Mouse (Mus musculus) lung, embryonic 14.5 days (tissue): Measurements from ENCODE around the gene Rela. TPM values are rescaled to one million over a fixed set of nuclear protein-coding genes. Genes with fewer than 3 reads are reported as not detected.

Experiments
- ATAC-seq: fragments of 200-750 bp; cut with Nextera tagmentation; 2 replicates; pipeline ENCODE4 v1.8.0; 2017; ENCODE audit warnings: mild to moderate bottlenecking, moderate TSS enrichment, moderate library complexity; ENCODE audit not compliant: insufficient read depth
- DNase-seq: peaks from one replicate; pipeline ENCODE4 v3.0.0-alpha.2; 2015
- H3K27ac ChIP-seq: fragments of 300-500 bp; sonication (generic); 2 replicates; pipeline ENCODE4 v1.5.1; 2014; ENCODE audit warnings: low read depth, mild to moderate bottlenecking, moderate library complexity
- H3K27me3 ChIP-seq: fragments of 300-500 bp; sonication (generic); 2 replicates; pipeline ENCODE4 v1.6.1; 2014; ENCODE audit warnings: low read length, control low read depth; ENCODE audit not compliant: insufficient read depth
- H3K36me3 ChIP-seq: fragments of 300-500 bp; sonication (generic); 2 replicates; pipeline ENCODE4 v1.6.1; 2014; ENCODE audit warnings: control low read depth; ENCODE audit not compliant: insufficient read depth
- H3K4me1 ChIP-seq: fragments of 300-500 bp; sonication (generic); 2 replicates; pipeline ENCODE4 v1.6.1; 2014; ENCODE audit warnings: antibody characterized with exemption, control low read depth; ENCODE audit not compliant: insufficient read depth
- H3K4me2 ChIP-seq: fragments of 300-500 bp; sonication (generic); 2 replicates; pipeline ENCODE4 v1.6.1; 2014; ENCODE audit warnings: mild to moderate bottlenecking
- H3K4me3 ChIP-seq: fragments of 300-500 bp; sonication (generic); 2 replicates; pipeline ENCODE4 v1.5.1; 2014; ENCODE audit warnings: low read depth, low read length
- H3K9ac ChIP-seq: fragments of 300-500 bp; sonication (generic); 2 replicates; pipeline ENCODE4 v1.6.1; 2014
- H3K9me3 ChIP-seq: fragments of 300-500 bp; sonication (generic); 2 replicates; pipeline ENCODE4 v1.6.1; 2016; ENCODE audit warnings: low read depth, low read length, control low read depth
- CTCF ChIP-seq: IDR thresholded peaks from 2 replicates; pipeline ENCODE4 v1.5.1; 2016; ENCODE audit warnings: antibody characterized with exemption, low read depth
- WGBS: fragments of 180-500 bp; shearing (Covaris S2); extraction: QIAGEN DNeasy Blood & Tissue Kit; methylation state at CpG from one replicate; pipeline ENCODE4 v1.1.7; 2014; 5-methylcytosine and 5-hydroxymethylcytosine counted together
- microRNA-seq: library from miRNA; unstranded; fragments of <30 nt; microRNA quantifications from one replicate; pipeline ENCODE4, GENCODE M21; 2016; ENCODE audit warnings: borderline number of aligned reads
- polyA plus RNA-seq: library from polyadenylated mRNA; unstranded; fragments of >200 nt; fragmentation: Nextera tagmentation; extraction: Ambion mirVana; gene quantifications from 2 replicates; pipeline ENCODE4 v1.2.1, GENCODE M21; 2014

Gene Rela
- polyA plus RNA-seq, 1 experiment from 2014 or later: 52.3 TPM

GRCm38 (mm10) chr19:5690343-5690735, 53.1 kb downstream of the Rela start:
- Histone ChIP-seq H3K9ac (peak overlapping the region; percentile 88), H3K36me3 (peaks cover 57% of the 10 kb centered on the region), H3K9me3 (no peaks in the 10 kb centered on the region), H3K4me3 (peak overlapping the region; percentile 92), H3K4me2 (peak overlapping the region; percentile 97), H3K4me1 (peaks cover 16% of the 10 kb centered on the region; the same call in 1 of the 2 replicates), H3K27me3 (no peaks in the 10 kb centered on the region), H3K27ac (peak overlapping the region; percentile 94)
- no peak for ATAC-seq
- TF ChIP-seq CTCF: no peak
- WGBS: 49% methylated on average over 15 of the region's 15 CpGs
- DNase-seq: no peak

GRCm38 (mm10) chr19:5691601-5692000, 54.3 kb downstream of the Rela start:
- H3K9ac ChIP-seq: peak overlapping the region; percentile 88
- WGBS: 75% methylated on average over 5 of the region's 5 CpGs
- H3K4me2 ChIP-seq: peak overlapping the region; percentile 97
- no peaks in the 10 kb centered on the region for H3K9me3 ChIP-seq
- peaks cover 57% of the 10 kb centered on the region for H3K36me3 ChIP-seq
- no peak for ATAC-seq
- peak overlapping the region; percentile 92 for H3K4me3 ChIP-seq
- no peak for DNase-seq
- peak overlapping the region; percentile 70 for H3K27ac ChIP-seq
- H3K4me1 ChIP-seq: peaks cover 16% of the 10 kb centered on the region; the same call in 1 of the 2 replicates
- H3K27me3 ChIP-seq: no peaks in the 10 kb centered on the region
- no peak for TF ChIP-seq CTCF

GRCm38 (mm10) chr19:5692086-5692912, 55.0 kb downstream of the Rela start:
- peaks cover 16% of the 10 kb centered on the region; the same call in 1 of the 2 replicates for H3K4me1 ChIP-seq
- no peak for TF ChIP-seq CTCF
- 55% methylated on average over 10 of the region's 10 CpGs for WGBS
- H3K4me3 ChIP-seq: peak overlapping the region; percentile 92
- H3K27me3 ChIP-seq: no peaks in the 10 kb centered on the region
- no peak for ATAC-seq
- no peaks in the 10 kb centered on the region for H3K9me3 ChIP-seq
- peaks cover 64% of the 10 kb centered on the region for H3K36me3 ChIP-seq
- H3K27ac ChIP-seq: peak overlapping the region; percentile 70
- peak; percentile 64 for DNase-seq
- peak overlapping the region; percentile 97 for H3K4me2 ChIP-seq
- peak overlapping the region; percentile 88 for H3K9ac ChIP-seq

GRCm38 (mm10) chr19:5692913-5693396, 55.7 kb downstream of the Rela start:
- Histone ChIP-seq H3K27me3 (no peaks in the 10 kb centered on the region), H3K4me2 (peak overlapping the region; percentile 97), H3K36me3 (peaks cover 70% of the 10 kb centered on the region), H3K9ac (peak overlapping the region; percentile 88), H3K27ac (peak overlapping the region; percentile 70; the same call in 1 of the 2 replicates), H3K4me1 (peaks cover 12% of the 10 kb centered on the region; the same call in 1 of the 2 replicates), H3K4me3 (peak overlapping the region; percentile 92), H3K9me3 (no peaks in the 10 kb centered on the region)
- no peak for ATAC-seq
- 62% methylated on average over 10 of the region's 10 CpGs for WGBS
- DNase-seq: no peak
- TF ChIP-seq CTCF: no peak

- H3K9ac ChIP-seq: no peak overlapping the region
- H3K4me3 ChIP-seq: no peak overlapping the region
Observed at GRCm38 (mm10) chr19:5693801-5694200, 56.5 kb downstream of the Rela start.

GRCm38 (mm10) chr19:5695849-5696462, 58.7 kb downstream of the Rela start:
- peaks cover 4% of the 10 kb centered on the region; the same call in 1 of the 2 replicates for H3K4me1 ChIP-seq
- peak overlapping the region; percentile 27; the same call in 1 of the 2 replicates for H3K4me2 ChIP-seq
- TF ChIP-seq CTCF: no peak
- peaks cover 95% of the 10 kb centered on the region for H3K36me3 ChIP-seq
- 25% methylated on average over 41 of the region's 41 CpGs for WGBS
- H3K4me3 ChIP-seq: no peak overlapping the region
- no peaks in the 10 kb centered on the region for H3K9me3 ChIP-seq
- H3K27me3 ChIP-seq: no peaks in the 10 kb centered on the region
- H3K27ac ChIP-seq: no peak overlapping the region
- no peak for ATAC-seq
- DNase-seq: peak; percentile 43
- no peak overlapping the region for H3K9ac ChIP-seq

More at GRCm38 (mm10) chr19:5693801-5694200, 56.5 kb downstream of the Rela start:
- no peak for DNase-seq
- ATAC-seq: no peak
- peaks cover 79% of the 10 kb centered on the region for H3K36me3 ChIP-seq
- TF ChIP-seq CTCF: no peak
- H3K27ac ChIP-seq: no peak overlapping the region
- no peaks in the 10 kb centered on the region for H3K27me3 ChIP-seq
- no peaks in the 10 kb centered on the region for H3K9me3 ChIP-seq
- H3K4me1 ChIP-seq: peaks cover 12% of the 10 kb centered on the region; the same call in 1 of the 2 replicates
- 83% methylated on average over 6 of the region's 6 CpGs for WGBS
- peak overlapping the region; percentile 97; the same call in 1 of the 2 replicates for H3K4me2 ChIP-seq

Small RNAs within 50 kb of the gene (microRNA-seq; reads per million reads assigned to microRNA genes)
- gene Mir6987: not detected

Other genes starting within 250 kb of the Rela start
- gene Sart1, start 248.8 kb upstream of the Rela start, polyA plus RNA-seq: 72.0 and 73.8 TPM in 2 replicates
- gene Tsga10ip, start 235.0 kb upstream of the Rela start, polyA plus RNA-seq: 0.64 TPM in 1 of 2 replicates, not detected in the other
- gene Drap1, start 212.5 kb upstream of the Rela start, polyA plus RNA-seq: 204 and 217 TPM in 2 replicates
- gene AI837181, start 212.3 kb upstream of the Rela start, polyA plus RNA-seq: 40.8 and 42.7 TPM in 2 replicates
- gene Fosl1, start 189.9 kb upstream of the Rela start, polyA plus RNA-seq: not detected in 2 replicates
- 9.0 and 10.0 TPM in 2 replicates for gene Ccdc85b, start 179.6 kb upstream of the Rela start, polyA plus RNA-seq
- gene Fibp, start 176.9 kb upstream of the Rela start, polyA plus RNA-seq: 101 and 104 TPM in 2 replicates
- 1.0 and 1.8 TPM in 2 replicates for gene Ctsw, start 169.0 kb upstream of the Rela start, polyA plus RNA-seq
- 178 and 192 TPM in 2 replicates for gene Efemp2, start 163.5 kb upstream of the Rela start, polyA plus RNA-seq
- 39.8 and 42.6 TPM in 2 replicates for gene Mus81, start 149.1 kb upstream of the Rela start, polyA plus RNA-seq
- 3,236 and 3,318 TPM in 2 replicates for gene Cfl1, start 147.0 kb upstream of the Rela start, polyA plus RNA-seq
- 0.18 TPM in 1 of 2 replicates, not detected in the other for gene 1700020D05Rik, start 133.7 kb upstream of the Rela start, polyA plus RNA-seq
- gene Snx32, start 126.9 kb upstream of the Rela start, polyA plus RNA-seq: 6.0 and 6.7 TPM in 2 replicates
- 0.89 and 1.0 TPM in 2 replicates for gene Ovol1, start 76.8 kb upstream of the Rela start, polyA plus RNA-seq
- 3.7 and 4.2 TPM in 2 replicates for gene Ap5b1, start 69.5 kb upstream of the Rela start, polyA plus RNA-seq
- gene Rnaseh2c, start 35.6 kb upstream of the Rela start, polyA plus RNA-seq: 138 and 145 TPM in 2 replicates
- 25.5 and 33.4 TPM in 2 replicates for gene Kat5, start 27.2 kb upstream of the Rela start, polyA plus RNA-seq
- gene Sipa1, start 26.2 kb downstream of the Rela start, polyA plus RNA-seq: 40.4 and 49.3 TPM in 2 replicates
- 36.6 TPM in 2 replicates for gene Map3k11, start 51.3 kb downstream of the Rela start, polyA plus RNA-seq
- 28.4 and 35.2 TPM in 2 replicates for gene Pcnx3, start 51.4 kb downstream of the Rela start, polyA plus RNA-seq
- gene Kcnk7, start 66.9 kb downstream of the Rela start, polyA plus RNA-seq: 0.32 and 0.47 TPM in 2 replicates
- 15.5 and 17.4 TPM in 2 replicates for gene Ehbp1l1, start 88.8 kb downstream of the Rela start, polyA plus RNA-seq
- 108 and 116 TPM in 2 replicates for gene Fam89b, start 92.2 kb downstream of the Rela start, polyA plus RNA-seq
- 51.8 and 55.9 TPM in 2 replicates for gene Ltbp3, start 103.4 kb downstream of the Rela start, polyA plus RNA-seq
- gene Scyl1, start 133.9 kb downstream of the Rela start, polyA plus RNA-seq: 74.8 and 84.5 TPM in 2 replicates
- gene Frmd8, start 237.8 kb downstream of the Rela start, polyA plus RNA-seq: 37.9 and 42.2 TPM in 2 replicates
- 2.4 TPM in 2 replicates for gene Slc25a45, start 240.3 kb downstream of the Rela start, polyA plus RNA-seq